Mouse (Mus musculus) macrophage (primary cell): ENCODE results near the gene Lmtk2. TPM values are rescaled to one million over a fixed set of nuclear protein-coding genes. Genes with fewer than 3 reads are reported as not detected.

Source experiments
- H3K27ac ChIP-seq: fragments of 350-480 bp; formaldehyde crosslinking; 2 replicates; pipeline ENCODE4 v1.9.0; 2021
- H3K36me3 ChIP-seq: fragments of 350-480 bp; formaldehyde crosslinking; 2 replicates; pipeline ENCODE4 v1.9.0; 2021; ENCODE audit errors: inconsistent target
- H3K4me3 ChIP-seq: fragments of 350-480 bp; formaldehyde crosslinking; 2 replicates; pipeline ENCODE4 v1.9.0; 2021; ENCODE audit errors: inconsistent target
- H3K79me2 ChIP-seq: fragments of 350-480 bp; formaldehyde crosslinking; 2 replicates; pipeline ENCODE4 v1.9.0; 2021; ENCODE audit errors: inconsistent target
- WGBS: methylation state at CpG from one replicate; pipeline ENCODE4 v1.1.7; 2026; ENCODE audit warnings: inconsistent platforms; ENCODE audit not compliant: missing documents; 5-methylcytosine and 5-hydroxymethylcytosine counted together
- polyA plus RNA-seq: library from polyadenylated mRNA; stranded (reverse); fragments of 250-400 nt; gene quantifications from 3 replicates; pipeline ENCODE4 v1.2.4, GENCODE M21; 2018; ENCODE audit warnings: inconsistent platforms

The Lmtk2 gene
- polyA plus RNA-seq, 1 experiment from 2014 or later: 1.4 TPM

GRCm38 (mm10) chr5:144173648-144174047, 73.4 kb downstream of the Lmtk2 start:
- WGBS: 96% methylated on average over 18 of the region's 18 CpGs
- Histone ChIP-seq H3K4me3 (no peak overlapping the region), H3K27ac (no peak overlapping the region), H3K36me3 (peaks cover 3% of the 10 kb centered on the region; the same call in 1 of the 2 replicates), H3K79me2 (no peaks in the 10 kb centered on the region)

GRCm38 (mm10) chr5:144178216-144178615, 78.0 kb downstream of the Lmtk2 start:
- 77% methylated on average over 6 of the region's 6 CpGs for WGBS
- Histone ChIP-seq H3K4me3 (no peak overlapping the region), H3K27ac (no peak overlapping the region), H3K79me2 (no peaks in the 10 kb centered on the region), H3K36me3 (peaks cover 3% of the 10 kb centered on the region; the same call in 1 of the 2 replicates)

- Histone ChIP-seq H3K27ac (no peak overlapping the region), H3K79me2 (no peaks in the 10 kb centered on the region), H3K36me3 (no peaks in the 10 kb centered on the region), H3K4me3 (no peak overlapping the region)
- 20% methylated on average over 7 of the region's 7 CpGs for WGBS
These were observed 81.0 kb downstream of the Lmtk2 start for GRCm38 (mm10) chr5:144181249-144181648.

- H3K36me3 ChIP-seq: no peaks in the 10 kb centered on the region
- H3K27ac ChIP-seq: no peak overlapping the region
- WGBS: 75% methylated on average over 20 of the region's 20 CpGs
- no peak overlapping the region for H3K4me3 ChIP-seq
- H3K79me2 ChIP-seq: no peaks in the 10 kb centered on the region
These were observed 82.5 kb downstream of the Lmtk2 start for GRCm38 (mm10) chr5:144182542-144183247.

GRCm38 (mm10) chr5:144183248-144183559, 83.0 kb downstream of the Lmtk2 start:
- no peak overlapping the region for H3K4me3 ChIP-seq
- 90% methylated on average over 8 of the region's 8 CpGs for WGBS
- H3K36me3 ChIP-seq: no peaks in the 10 kb centered on the region
- no peaks in the 10 kb centered on the region for H3K79me2 ChIP-seq
- no peak overlapping the region for H3K27ac ChIP-seq

- Histone ChIP-seq H3K27ac (no peak overlapping the region), H3K79me2 (no peaks in the 10 kb centered on the region), H3K4me3 (no peak overlapping the region), H3K36me3 (no peaks in the 10 kb centered on the region)
- 77% methylated on average over 7 of the region's 7 CpGs for WGBS
These were observed 83.6 kb downstream of the Lmtk2 start for GRCm38 (mm10) chr5:144183647-144184335.

GRCm38 (mm10) chr5:144184350-144185045, 84.3 kb downstream of the Lmtk2 start:
- 82% methylated on average over 21 of the region's 21 CpGs for WGBS
- no peak overlapping the region for H3K27ac ChIP-seq
- H3K79me2 ChIP-seq: no peaks in the 10 kb centered on the region
- H3K4me3 ChIP-seq: no peak overlapping the region
- no peaks in the 10 kb centered on the region for H3K36me3 ChIP-seq

GRCm38 (mm10) chr5:144188422-144188821, 88.2 kb downstream of the Lmtk2 start:
- Histone ChIP-seq H3K36me3 (no peaks in the 10 kb centered on the region), H3K79me2 (no peaks in the 10 kb centered on the region), H3K27ac (no peak overlapping the region), H3K4me3 (no peak overlapping the region)
- WGBS: 98% methylated on average over 6 of the region's 6 CpGs

- WGBS: 94% methylated on average over 7 of the region's 7 CpGs
- Histone ChIP-seq H3K27ac (no peak overlapping the region), H3K79me2 (no peaks in the 10 kb centered on the region), H3K36me3 (peaks cover 1% of the 10 kb centered on the region; the same call in 1 of the 2 replicates), H3K4me3 (no peak overlapping the region)
These were observed 89.1 kb downstream of the Lmtk2 start for GRCm38 (mm10) chr5:144189327-144189726.

- Histone ChIP-seq H3K27ac (no peak within 1 kb of the TSS), H3K4me3 (no peak within 1 kb of the TSS), H3K36me3 (peaks cover 9% of the 10 kb centered on the region; the same call in 1 of the 2 replicates), H3K79me2 (no peaks in the 10 kb centered on the region)
- whole genome bisulfite sequencing: 16% methylated on average over 25 of the region's 26 CpGs
These were observed 89.8 kb downstream of the Lmtk2 start, which contains the start of gene Bhlha15 for GRCm38 (mm10) chr5:144189950-144190583. Gene Bhlha15 (plus strand): TSS chr5:144190286.

GRCm38 (mm10) chr5:144191026-144191425, 90.8 kb downstream of the Lmtk2 start:
- no peak overlapping the region for H3K4me3 ChIP-seq
- H3K79me2 ChIP-seq: no peaks in the 10 kb centered on the region
- WGBS: 93% methylated on average over 15 of the region's 23 CpGs

GRCm38 (mm10) chr5:144192673-144193072, 92.4 kb downstream of the Lmtk2 start:
- Histone ChIP-seq H3K36me3 (peaks cover 35% of the 10 kb centered on the region), H3K79me2 (no peaks in the 10 kb centered on the region), H3K27ac (no peak overlapping the region), H3K4me3 (no peak overlapping the region)
- 66% methylated on average over 6 of the region's 6 CpGs for WGBS

More at GRCm38 (mm10) chr5:144191026-144191425, 90.8 kb downstream of the Lmtk2 start:
- Histone ChIP-seq H3K36me3 (peaks cover 18% of the 10 kb centered on the region; the same call in 1 of the 2 replicates), H3K27ac (no peak overlapping the region)

- Histone ChIP-seq H3K79me2 (no peaks in the 10 kb centered on the region), H3K4me3 (no peak overlapping the region), H3K27ac (no peak overlapping the region), H3K36me3 (peaks cover 52% of the 10 kb centered on the region)
- 99% methylated on average over 7 of the region's 7 CpGs for WGBS
These were observed 94.2 kb downstream of the Lmtk2 start for GRCm38 (mm10) chr5:144194416-144194815.

- H3K36me3 ChIP-seq: peaks cover 64% of the 10 kb centered on the region
- H3K79me2 ChIP-seq: no peaks in the 10 kb centered on the region
- H3K4me3 ChIP-seq: no peak overlapping the region
- no peak overlapping the region for H3K27ac ChIP-seq
- WGBS: 96% methylated on average over 8 of the region's 8 CpGs
These were observed 95.3 kb downstream of the Lmtk2 start for GRCm38 (mm10) chr5:144195567-144195966.
